Mouse (Mus musculus) stomach, postnatal 0 days (tissue): ENCODE measurements around the gene Fntb.

Experiments
- CTCF ChIP-seq: IDR thresholded peaks from 2 replicates; pipeline ENCODE4 v1.5.1; 2016; ENCODE audit warnings: antibody characterized with exemption, low read depth, mild to moderate bottlenecking, moderate library complexity
- EP300 ChIP-seq: optimal IDR thresholded peaks from 2 replicates; pipeline ENCODE3; 2016; ENCODE audit warnings: antibody characterized with exemption

DNA sequence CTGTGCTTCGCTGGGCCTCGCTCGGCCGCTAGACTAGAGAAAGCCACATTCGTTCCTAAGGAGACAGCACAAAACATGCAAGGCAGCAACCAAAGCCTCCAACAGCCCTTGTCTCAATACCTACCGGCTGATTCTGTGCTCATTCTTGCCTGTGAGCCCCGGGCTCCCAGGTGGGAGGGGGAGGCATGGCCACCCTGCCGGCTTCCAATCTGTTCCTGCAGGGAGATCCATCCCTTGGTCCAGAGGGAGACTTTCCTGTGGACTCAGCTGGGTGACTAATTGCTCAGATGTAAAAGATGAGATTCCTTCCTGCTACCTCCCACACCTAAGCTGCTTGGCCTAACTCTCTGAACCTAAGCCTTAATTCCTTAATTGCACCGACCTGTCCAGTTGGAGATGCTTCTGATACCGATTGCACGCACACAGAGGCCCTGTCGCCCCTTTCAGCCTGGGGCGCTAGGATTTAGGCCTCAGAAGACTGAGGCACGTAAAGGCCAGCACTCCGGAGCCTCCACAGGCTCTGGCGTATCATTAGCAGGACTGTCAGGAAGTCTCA, 145.9 kb downstream of the Fntb start:
- TF ChIP-seq CTCF (no peak), EP300 (no peak)
